Mouse (Mus musculus) midbrain, embryonic 16.5 days (tissue): ENCODE measurements at regions not wholly inside any gene's neighbourhood (a gene's known extent, or its start where the extent isn't known, plus 50 kb on each side); places are given as distances from the start of the nearest gene placed in this dataset.

ENCODE experiments used
- ATAC-seq: fragments of 200-750 bp; cut with Nextera tagmentation; 2 replicates; pipeline ENCODE4 v1.8.0; 2017; ENCODE audit warnings: moderate TSS enrichment
- H3K27ac ChIP-seq: fragments of 300-500 bp; sonication (generic); 2 replicates; pipeline ENCODE4 v1.5.1; 2014; ENCODE audit warnings: mild to moderate bottlenecking, low read length, mixed read lengths
- H3K27me3 ChIP-seq: fragments of 300-500 bp; sonication (generic); 2 replicates; pipeline ENCODE4 v1.6.1; 2014; ENCODE audit warnings: low read depth, low read length, mixed read lengths; ENCODE audit not compliant: control insufficient read depth, insufficient read depth
- H3K36me3 ChIP-seq: fragments of 300-500 bp; sonication (generic); 2 replicates; pipeline ENCODE4 v1.6.1; 2014; ENCODE audit warnings: mild to moderate bottlenecking, low read length, moderate library complexity, mixed read lengths; ENCODE audit not compliant: control insufficient read depth, insufficient read depth
- H3K4me1 ChIP-seq: fragments of 300-500 bp; sonication (generic); 2 replicates; pipeline ENCODE4 v1.6.1; 2014; ENCODE audit warnings: mild to moderate bottlenecking, low read length, mixed read lengths; ENCODE audit not compliant: control insufficient read depth, insufficient read depth
- H3K4me2 ChIP-seq: fragments of 300-500 bp; sonication (generic); 2 replicates; pipeline ENCODE4 v1.6.1; 2014; ENCODE audit warnings: mild to moderate bottlenecking, low read length, mixed read lengths
- H3K4me3 ChIP-seq: fragments of 300-500 bp; sonication (generic); 2 replicates; pipeline ENCODE4 v1.5.1; 2014; ENCODE audit warnings: low read depth, mild to moderate bottlenecking, low read length, moderate library complexity, mixed read lengths
- H3K9ac ChIP-seq: fragments of 300-500 bp; sonication (generic); 2 replicates; pipeline ENCODE4 v1.6.1; 2014; ENCODE audit warnings: low read depth, low read length, mixed read lengths
- H3K9me3 ChIP-seq: fragments of 300-500 bp; sonication (generic); replicated peaks from 2 replicates; pipeline ENCODE4 v1.6.1; 2014; ENCODE audit warnings: mild to moderate bottlenecking, low read length, mixed read lengths; ENCODE audit not compliant: control insufficient read depth, poor library complexity, severe bottlenecking
- WGBS: fragments of 180-500 bp; shearing (Covaris S2); extraction: QIAGEN DNeasy Blood & Tissue Kit; methylation state at CpG from one replicate; pipeline ENCODE4 v1.1.7; 2014; 5-methylcytosine and 5-hydroxymethylcytosine counted together

DNA sequence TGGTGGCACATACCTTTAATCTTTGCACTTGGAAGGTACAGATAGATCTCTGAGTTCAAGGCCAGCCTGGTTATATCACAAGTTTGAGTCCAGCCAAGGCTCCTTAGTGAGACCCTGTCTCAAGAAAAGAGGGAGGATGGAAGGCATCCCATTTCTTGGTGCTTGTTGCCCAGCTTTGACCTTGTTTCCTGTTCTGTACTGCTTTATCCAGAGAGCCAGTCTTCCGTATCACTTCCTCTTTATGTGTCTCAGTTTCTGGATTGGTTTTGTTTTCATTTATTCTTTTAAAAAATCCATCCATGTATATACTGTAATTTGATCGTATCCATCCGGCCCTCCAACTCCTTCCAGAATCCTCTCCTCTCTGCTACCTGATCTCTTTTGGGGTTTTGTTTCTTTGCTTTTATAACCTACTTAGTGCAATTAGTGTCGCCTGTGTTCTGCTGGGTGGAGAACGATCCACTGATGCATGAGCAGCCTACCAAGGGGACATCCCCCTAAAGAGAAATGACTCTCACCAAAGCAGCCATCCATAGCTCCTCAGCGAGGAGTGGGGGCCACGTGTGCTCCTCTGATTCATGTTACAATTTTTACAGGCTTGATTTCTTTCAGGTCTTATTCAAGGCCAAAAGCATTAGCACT lies 52.4 kb upstream of the Emcn start:
- Histone ChIP-seq H3K4me3 (no peak overlapping the region), H3K27me3 (no peaks in the 10 kb centered on the region), H3K4me2 (no peak overlapping the region), H3K9ac (no peak overlapping the region), H3K27ac (no peak overlapping the region), H3K9me3 (no peaks in the 10 kb centered on the region), H3K4me1 (no peaks in the 10 kb centered on the region), H3K36me3 (no peaks in the 10 kb centered on the region)
- ATAC-seq: no peak
- 86% methylated on average over 7 of the region's 7 CpGs for WGBS

DNA sequence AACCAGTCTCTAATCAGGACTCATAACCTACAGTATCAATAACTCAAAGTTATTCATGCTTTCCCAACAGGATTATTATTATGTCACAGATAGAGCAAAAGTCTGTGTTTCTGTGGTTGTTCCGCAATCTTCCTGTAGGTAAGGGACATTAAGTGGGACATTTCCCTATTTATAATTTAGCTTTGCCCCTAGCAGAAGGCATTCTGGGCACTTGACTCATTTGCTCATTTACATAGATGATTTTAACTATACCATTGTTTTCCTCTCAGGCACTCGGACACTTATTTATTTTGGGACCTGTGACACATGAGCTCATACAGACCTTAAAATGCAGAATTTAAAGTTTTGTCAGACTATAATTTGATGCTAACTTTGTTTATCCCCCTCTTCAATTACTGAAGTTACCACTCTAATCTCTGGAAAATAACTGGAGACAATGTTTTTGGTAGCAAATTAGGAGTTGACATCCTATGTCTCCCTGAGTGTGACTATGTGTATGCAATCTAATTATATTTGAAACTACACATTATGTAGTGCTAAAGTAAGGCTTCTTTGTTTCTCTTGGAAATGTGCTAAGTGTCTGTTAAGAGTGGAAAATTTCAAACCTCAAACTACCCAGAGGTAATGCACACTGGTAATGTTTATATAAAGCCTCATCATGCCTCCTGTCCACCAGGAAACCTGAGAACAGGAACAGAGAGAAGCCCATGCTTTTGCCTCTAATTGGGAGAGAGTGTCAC lies 51.8 kb upstream of the Emcn start:
- ATAC-seq: no peak
- Histone ChIP-seq H3K9me3 (no peaks in the 10 kb centered on the region), H3K27ac (no peak overlapping the region), H3K9ac (no peak overlapping the region), H3K4me2 (no peak overlapping the region), H3K4me3 (no peak overlapping the region), H3K36me3 (no peaks in the 10 kb centered on the region), H3K4me1 (no peaks in the 10 kb centered on the region), H3K27me3 (no peaks in the 10 kb centered on the region)
- WGBS: 87% methylated on average over 2 of the region's 2 CpGs

GRCm38 (mm10) chr3:137289683-137289984 lies 51.2 kb upstream of the Emcn start:
- Histone ChIP-seq H3K36me3 (no peaks in the 10 kb centered on the region), H3K27ac (no peak overlapping the region), H3K27me3 (no peaks in the 10 kb centered on the region), H3K9me3 (no peaks in the 10 kb centered on the region), H3K9ac (no peak overlapping the region), H3K4me3 (no peak overlapping the region), H3K4me2 (no peak overlapping the region), H3K4me1 (no peaks in the 10 kb centered on the region)
- no peak for ATAC-seq
- WGBS: 84% methylated on average over 3 of the region's 3 CpGs
